Mouse (Mus musculus) brain, embryonic 14.5 days (tissue): ENCODE results near the gene Togaram2.

Experiments used
- CTCF ChIP-seq: fragments of 200-500 bp; IDR thresholded peaks from 2 replicates; pipeline ENCODE4 v1.5.1; 2012; ENCODE audit warnings: inconsistent platforms, mild to moderate bottlenecking, moderate library complexity, borderline replicate concordance; ENCODE audit not compliant: insufficient read depth, insufficient read length; ENCODE audit errors: extremely low read depth
- POLR2A ChIP-seq: fragments of 200-500 bp; IDR thresholded peaks from 2 replicates; pipeline ENCODE4 v1.6.1; 2012; ENCODE audit warnings: mild to moderate bottlenecking, inconsistent platforms, borderline replicate concordance; ENCODE audit not compliant: poor library complexity, insufficient read depth, insufficient read length, severe bottlenecking; ENCODE audit errors: extremely low read depth

GRCm38 (mm10) chr17:71693313-71693712, 20.3 kb downstream of the Togaram2 start:
- no peak for TF ChIP-seq POLR2A
- TF ChIP-seq CTCF: no peak
